Mouse (Mus musculus) lung, postnatal 0 days (tissue): ENCODE data around the gene Slc25a21.

Experiments used
- CTCF ChIP-seq: IDR thresholded peaks from 2 replicates; pipeline ENCODE4 v1.5.1; 2016; ENCODE audit warnings: antibody characterized with exemption, mild to moderate bottlenecking
- EP300 ChIP-seq: IDR thresholded peaks from 2 replicates; pipeline ENCODE4 v1.6.1; 2016; ENCODE audit warnings: antibody characterized with exemption, mild to moderate bottlenecking, control low read depth

DNA sequence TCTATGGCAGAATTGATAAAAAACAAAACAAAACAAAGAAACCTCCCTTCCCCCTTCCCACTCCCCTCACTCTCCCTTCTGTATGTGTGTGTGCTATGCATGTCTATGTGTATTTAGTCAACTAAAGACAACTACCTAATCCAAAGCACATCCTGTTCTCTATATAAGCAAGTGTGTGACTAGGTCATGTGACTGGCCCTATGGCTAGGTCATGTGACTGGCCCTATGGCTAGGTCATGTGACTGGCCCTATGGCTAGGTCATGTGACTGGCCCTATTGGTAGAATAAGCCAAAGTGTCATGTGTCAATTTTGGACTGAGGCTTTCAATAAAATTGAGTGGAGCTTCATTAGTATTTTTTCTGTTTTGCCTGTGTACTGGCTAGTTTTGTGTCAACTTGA, 324.1 kb downstream of the Slc25a21 start:
- TF ChIP-seq CTCF (no peak), EP300 (no peak)
